Mouse (Mus musculus) bone marrow macrophage, adult 2 months (primary cell): ENCODE measurements around the gene Nxpe3.

Experiments
- CTCF ChIP-seq: IDR thresholded peaks from 2 replicates; pipeline ENCODE4 v1.5.1; 2012; ENCODE audit warnings: low read depth, mild to moderate bottlenecking, low read length, moderate library complexity
- POLR2A ChIP-seq: IDR thresholded peaks from 2 replicates; pipeline ENCODE4 v1.6.1; 2012; ENCODE audit warnings: mild to moderate bottlenecking, low read depth, low read length, borderline replicate concordance

- TF ChIP-seq CTCF (no peak), POLR2A (no peak)
Measured at GRCm38 (mm10) chr16:55822741-55823397, 72.2 kb downstream of the Nxpe3 start.
